ENCODE assay signal across 14 mouse cellular contexts in the genomic region with DNA sequence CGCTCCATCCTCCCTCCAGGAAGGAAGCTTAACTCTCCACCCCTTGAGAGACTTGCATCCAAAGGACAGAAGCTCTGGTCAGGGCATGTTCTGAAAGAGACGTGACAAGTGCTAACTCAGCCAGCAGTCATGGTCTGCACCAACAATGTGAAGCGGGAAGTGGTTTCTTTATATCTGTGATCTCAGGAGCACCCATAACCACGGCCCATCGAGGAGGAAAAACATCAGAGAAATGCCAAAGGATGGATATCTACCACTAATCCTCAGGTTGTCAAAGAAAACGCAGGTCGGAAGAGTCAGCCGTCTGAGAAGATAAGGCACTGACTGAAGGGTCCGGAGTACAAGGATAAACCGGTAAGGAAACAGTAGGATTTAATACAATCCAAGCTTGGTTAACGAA. TPM values are rescaled to one million over a fixed set of nuclear protein-coding genes. Genes with fewer than 3 reads are reported as not detected.
DNase-seq lines count a peak whose midpoint lies in the region; ATAC-seq and TF ChIP-seq lines count a peak whose summit lies in the region.
"Had no signal": no experiment of that assay in that cellular context is flagged by ENCODE, and none has a peak within 500 bp of the region (broad histone marks: within the 10 kb centered on the region; RNA-seq: fewer than 3 reads in every experiment).

No protein-coding gene starts in this region.

- H3K9me3 ChIP-seq in heart, postnatal 0 days (replicated peaks; ENCODE audit: control insufficient read depth, low read length) = no peaks in the 10 kb centered on the region
- H3K9me3 ChIP-seq in heart, embryonic 10.5 days = no peaks in the 10 kb centered on the region
- H3K9me3 ChIP-seq in G1E (replicated peaks) = no peaks in the 10 kb centered on the region
- H3K9me3 ChIP-seq: kidney, embryonic 15.5 days; limb, embryonic 10.5 days; neural tube, embryonic 13.5 days had no signal

- no peak for DNase-seq in heart, postnatal 0 days (ENCODE audit: low spot score)
- no peak for DNase-seq in heart, embryonic 10.5 days (ENCODE audit: low spot score)
- peak; percentile 21 for DNase-seq in G1E (ENCODE audit: low spot score)
- peak; percentile 35 to 50 for DNase-seq in natural killer cell, adult 2 months (ENCODE audit: low spot score in 2 of 2)
- no peak for DNase-seq in adipocyte (ENCODE audit: low spot score)
- DNase-seq: cerebellum, postnatal 36 days; layer of hippocampus, adult 9-11 months; liver, postnatal 0 days had no signal

- H3K4me2 ChIP-seq in heart, postnatal 0 days (ENCODE audit: low read depth, low read length) = no peak overlapping the region; the same call in 1 of the 2 replicates
- H3K4me2 ChIP-seq: kidney, embryonic 15.5 days; midbrain, embryonic 12.5 days; neural tube, embryonic 13.5 days had no signal

- ATAC-seq in heart, postnatal 0 days (ENCODE audit: insufficient read depth, low read depth) = no peak
- ATAC-seq in G1E (ENCODE audit: extremely low read depth, insufficient number of reproducible peaks, low FRiP score, poor library complexity, severe bottlenecking) = peak; percentile 70
- ATAC-seq in common myeloid progenitor, adult 5-6 weeks (replicated peaks; ENCODE audit: low read depth, poor library complexity, severe bottlenecking) = peak; percentile 60
- no peak for ATAC-seq in erythroid progenitor cell, adult 5-6 weeks (replicated peaks; ENCODE audit: low FRiP score, poor library complexity, severe bottlenecking)
- ATAC-seq: liver, postnatal 0 days had no signal

- H3K36me3 ChIP-seq in heart, postnatal 0 days (replicated peaks; ENCODE audit: control insufficient read depth, insufficient read depth, low read length) = no peaks in the 10 kb centered on the region
- H3K36me3 ChIP-seq in heart, embryonic 10.5 days = 0 out of 2 replicates have a peak, but pooled peaks cover 2% of the 10 kb centered on the region
- H3K36me3 ChIP-seq in G1E (replicated peaks) = peaks cover 7% of the 10 kb centered on the region
- H3K36me3 ChIP-seq: kidney, embryonic 15.5 days; limb, embryonic 10.5 days; midbrain, embryonic 12.5 days; neural tube, embryonic 13.5 days had no signal

- H3K4me3 ChIP-seq in heart, postnatal 0 days (ENCODE audit: low read depth, low read length) = no peak overlapping the region
- no peak overlapping the region for H3K4me3 ChIP-seq in heart, embryonic 10.5 days
- H3K4me3 ChIP-seq in G1E (ENCODE audit: low read depth, low read length) = peak overlapping the region; percentile 11; the same call in 1 of the 2 replicates
- H3K4me3 ChIP-seq: kidney, embryonic 15.5 days; limb, embryonic 10.5 days; midbrain, embryonic 12.5 days; neural tube, embryonic 13.5 days had no signal

- no peak for TF ChIP-seq CTCF in heart, postnatal 0 days (IDR thresholded peaks at IDR 0.05; ENCODE audit: low read depth)
- no peak for TF ChIP-seq CTCF in G1E (IDR thresholded peaks at IDR 0.05; ENCODE audit: low read depth, low read length)

- H3K4me1 ChIP-seq in heart, postnatal 0 days (ENCODE audit: control insufficient read depth, insufficient read depth) = peaks cover 47% of the 10 kb centered on the region
- peaks cover 51% of the 10 kb centered on the region for H3K4me1 ChIP-seq in heart, embryonic 10.5 days
- H3K4me1 ChIP-seq in G1E (ENCODE audit: insufficient read depth, low read depth, low read length) = peaks cover 67% of the 10 kb centered on the region

- H3K9ac ChIP-seq in heart, postnatal 0 days (replicated peaks; ENCODE audit: low read depth, low read length) = no peak overlapping the region
- H3K9ac ChIP-seq: kidney, embryonic 15.5 days; liver, postnatal 0 days; midbrain, embryonic 12.5 days; neural tube, embryonic 13.5 days had no signal

- no peaks in the 10 kb centered on the region for H3K27me3 ChIP-seq in heart, postnatal 0 days (ENCODE audit: control insufficient read depth, insufficient read depth, low read length)
- no peaks in the 10 kb centered on the region for H3K27me3 ChIP-seq in heart, embryonic 10.5 days (ENCODE audit: insufficient read depth, poor library complexity, severe bottlenecking)
- peaks cover 5% of the 10 kb centered on the region; the same call in 1 of the 2 replicates for H3K27me3 ChIP-seq in G1E (ENCODE audit: insufficient read depth, low read length)
- H3K27me3 ChIP-seq: kidney, embryonic 15.5 days; midbrain, embryonic 12.5 days; neural tube, embryonic 13.5 days had no signal

- WGBS in heart, postnatal 0 days = 39% methylated on average over 11 of the region's 11 CpGs
- WGBS in heart, embryonic 10.5 days = 48% methylated on average over 11 of the region's 11 CpGs

- TF ChIP-seq EP300 in heart, postnatal 0 days (IDR thresholded peaks at IDR 0.05; ENCODE audit: low read depth) = no peak

- H3K27ac ChIP-seq in heart, postnatal 0 days (ENCODE audit: low read depth) = peak overlapping the region; percentile 25; the same call in 1 of the 2 replicates
- H3K27ac ChIP-seq in heart, embryonic 10.5 days = no peak overlapping the region
- H3K27ac ChIP-seq: kidney, embryonic 15.5 days; limb, embryonic 10.5 days; midbrain, embryonic 12.5 days; neural tube, embryonic 13.5 days had no signal

RNA-seq across cellular contexts. Expression of a gene that starts 38.1 kb away (rescaled TPM):
- 28.8 and 30.3 TPM in 2 replicates for total RNA-seq in heart, postnatal 0 days (2014; rRNA removed; ENCODE audit: low replicate concordance)
- 3.3 and 3.5 TPM in 2 replicates for polyA plus RNA-seq in heart, postnatal 0 days (2015; fragmentation: Nextera tagmentation; extraction: Ambion mirVana)
- 4.4 and 4.8 TPM in 2 replicates for polyA plus RNA-seq in heart, embryonic 10.5 days (2016; fragmentation: Nextera tagmentation; extraction: Ambion mirVana)
- total RNA-seq in G1E (2014; fragmentation: Nextera tagmentation) = 18.7 and 19.7 TPM in 2 replicates
- 21.7 and 22.1 TPM in 2 replicates for total RNA-seq in G1E (2017)
- 2.8 and 2.9 TPM in 2 replicates for polyA plus RNA-seq in G1E (2012)
- 13.3 and 19.0 TPM in 2 replicates for total RNA-seq in common myeloid progenitor, adult 5-6 weeks (2017)
- 2.1 and 7.6 TPM in 2 replicates for total RNA-seq in erythroid progenitor cell, adult 5-6 weeks (2015; ENCODE audit: low replicate concordance)
- total RNA-seq in erythroid progenitor cell, adult 5-6 weeks (2017; ENCODE audit: low replicate concordance) = 0.38 and 2.8 TPM in 2 replicates

Comparison
In these comparisons a context has a peak if more than half of its experiments do, and no peak if none do; other contexts are left out.
1. ATAC-seq: peak in G1E (single experiment) and common myeloid progenitor, adult 5-6 weeks (single experiment); none in heart, postnatal 0 days (single experiment) and erythroid progenitor cell, adult 5-6 weeks (single experiment).
2. DNase-seq: peak in G1E (single experiment) and natural killer cell, adult 2 months (2 of 2); none in heart, postnatal 0 days (single experiment), heart, embryonic 10.5 days (single experiment) and adipocyte (single experiment).